Mouse (Mus musculus): ENCODE measurements at regions not wholly inside any gene's neighbourhood (a gene's known extent, or its start where the extent isn't known, plus 50 kb on each side); places are given as distances from the start of the nearest gene placed in this dataset.

GRCm38 (mm10) chr6:35403341-35403910 is 77.5 kb upstream of the Fam180a start:
- TF ChIP-seq CTCF (IDR thresholded peaks at IDR 0.05; ENCODE audit: control insufficient read depth, insufficient read depth, low read length): no peak
- no peak for TF ChIP-seq POLR2A (IDR thresholded peaks at IDR 0.05; ENCODE audit: borderline replicate concordance, control insufficient read depth, low read depth, low read length)

Measured in bone marrow, adult 2 months (tissue).